Mouse (Mus musculus) brain, embryonic 14.5 days (tissue): ENCODE results near the gene Uckl1. TPM values are rescaled to one million over a fixed set of nuclear protein-coding genes. Genes with fewer than 3 reads are reported as not detected.

Experiments used
- DNase-seq: peaks from one replicate; pipeline ENCODE4 v3.0.0-alpha.2; 2011; ENCODE audit warnings: low read depth
- CTCF ChIP-seq: fragments of 200-500 bp; IDR thresholded peaks from 2 replicates; pipeline ENCODE4 v1.5.1; 2012; ENCODE audit warnings: inconsistent platforms, mild to moderate bottlenecking, moderate library complexity, borderline replicate concordance; ENCODE audit not compliant: insufficient read depth, insufficient read length; ENCODE audit errors: extremely low read depth
- POLR2A ChIP-seq: fragments of 200-500 bp; IDR thresholded peaks from 2 replicates; pipeline ENCODE4 v1.6.1; 2012; ENCODE audit warnings: mild to moderate bottlenecking, inconsistent platforms, borderline replicate concordance; ENCODE audit not compliant: poor library complexity, insufficient read depth, insufficient read length, severe bottlenecking; ENCODE audit errors: extremely low read depth
- polyA plus RNA-seq: library from polyadenylated mRNA; depleted of rRNA; stranded (reverse); fragments of >200 nt; gene quantifications from 2 replicates; pipeline ENCODE4 v1.2.3, GENCODE M21; 2012

Uckl1 gene
- polyA plus RNA-seq, 1 experiment, result 125 TPM

GRCm38 (mm10) chr2:181596221-181596960 is 11.7 kb upstream of the Uckl1 start:
- DNase-seq, result no peak
- no peak for TF ChIP-seq CTCF
- no peak for TF ChIP-seq POLR2A

GRCm38 (mm10) chr2:181594946-181595696 is 10.4 kb upstream of the Uckl1 start:
- peak; percentile 69 for DNase-seq
- TF ChIP-seq POLR2A (no peak), CTCF (peak; percentile 69; the same call in 1 of the 2 replicates)

- DNase-seq, result no peak
- TF ChIP-seq POLR2A (no peak), CTCF (no peak)
Observed at GRCm38 (mm10) chr2:181593937-181594336, 9.2 kb upstream of the Uckl1 start.

GRCm38 (mm10) chr2:181593042-181593421 is 8.3 kb upstream of the Uckl1 start:
- peak; percentile 57 for DNase-seq
- TF ChIP-seq POLR2A (no peak), CTCF (no peak)

- peak; percentile 90 for DNase-seq
- no peak for TF ChIP-seq CTCF
- TF ChIP-seq POLR2A, result peak; percentile 98
Observed at GRCm38 (mm10) chr2:181592231-181593041, 7.7 kb upstream of the Uckl1 start, which contains the start of gene Zfp512b. TSS of gene Zfp512b (minus strand) at chr2:181592803.

- no peak for DNase-seq
- no peak for TF ChIP-seq CTCF
- no peak for TF ChIP-seq POLR2A
Observed at GRCm38 (mm10) chr2:181591528-181592085, 6.9 kb upstream of the Uckl1 start, which contains the start of gene Prpf6. TSS of gene Prpf6 (plus strand) at chr2:181591868.

- DNase-seq, result no peak
- TF ChIP-seq POLR2A (no peak), CTCF (no peak)
Observed at GRCm38 (mm10) chr2:181590471-181590870, 5.8 kb upstream of the Uckl1 start.

GRCm38 (mm10) chr2:181589732-181590105 is 5.0 kb upstream of the Uckl1 start:
- DNase-seq, result no peak
- TF ChIP-seq CTCF (no peak), POLR2A (no peak)

GRCm38 (mm10) chr2:181589011-181589731 is 4.5 kb upstream of the Uckl1 start:
- no peak for DNase-seq
- TF ChIP-seq POLR2A (no peak), CTCF (no peak)

- TF ChIP-seq CTCF, result no peak
- no peak for TF ChIP-seq POLR2A
- DNase-seq, result no peak
Observed at GRCm38 (mm10) chr2:181588229-181588780, 3.6 kb upstream of the Uckl1 start.
